ENCODE assay signal across 13 mouse cellular contexts in the genomic region with DNA sequence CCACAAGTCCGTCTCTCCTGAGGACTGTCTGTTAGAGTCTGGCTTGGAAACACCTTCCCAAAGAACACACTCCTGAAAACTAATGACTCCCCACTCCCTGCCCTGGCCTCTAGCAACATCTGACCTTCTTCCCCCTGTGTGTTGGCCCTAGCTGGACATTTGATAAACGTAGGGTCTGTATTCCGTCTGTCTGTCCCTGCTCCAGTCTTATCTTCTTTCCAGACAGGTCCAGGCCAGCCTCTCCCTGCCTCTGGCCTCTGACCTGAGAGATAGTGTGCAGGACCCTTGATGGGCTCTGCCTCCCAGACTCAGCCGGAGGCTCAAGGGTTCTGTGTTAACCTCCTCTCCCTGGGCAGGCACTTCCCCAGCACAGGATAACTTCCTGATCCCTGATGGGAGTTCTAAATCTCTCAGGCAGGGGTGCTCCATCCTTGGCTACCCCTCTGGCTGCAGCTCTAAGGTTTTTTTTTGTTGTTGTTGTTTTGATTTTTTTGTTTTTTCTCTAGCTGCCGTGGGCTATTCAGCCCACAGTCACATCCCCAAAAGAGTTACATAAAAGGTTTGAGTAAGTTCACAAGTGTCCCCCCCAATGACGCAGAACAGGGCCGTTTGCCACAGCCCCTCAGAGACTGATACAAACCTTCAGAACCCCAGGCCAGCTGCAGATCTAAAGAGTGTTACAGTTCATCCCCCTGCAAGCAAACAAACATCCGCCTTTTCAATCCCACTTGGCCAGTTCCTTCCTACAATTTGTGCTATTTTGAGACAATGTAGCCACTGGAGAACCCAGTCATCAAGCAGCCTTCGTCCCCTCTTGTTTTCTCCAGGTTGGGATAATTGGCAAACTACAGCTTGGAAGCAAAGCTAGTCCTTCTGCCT. TPM values are rescaled to one million over a fixed set of nuclear protein-coding genes. Genes with fewer than 3 reads are reported as not detected.
DNase-seq lines count a peak whose midpoint lies in the region; ATAC-seq lines count a peak whose summit lies in the region.
"Had no signal": no experiment of that assay in that cellular context is flagged by ENCODE, and none has a peak within 500 bp of the region (broad histone marks: within the 10 kb centered on the region; RNA-seq: fewer than 3 reads in every experiment).

No protein-coding gene starts in this region.

- H3K4me3 ChIP-seq in kidney, embryonic 16.5 days (ENCODE audit: low read length) = no peak overlapping the region
- H3K4me3 ChIP-seq in brown adipose tissue, adult 24 weeks (ENCODE audit: insufficient read depth, low read depth, low read length) = no peak overlapping the region
- H3K4me3 ChIP-seq in embryonic facial prominence, embryonic 13.5 days = no peak overlapping the region
- no peak overlapping the region for H3K4me3 ChIP-seq in intestine, embryonic 15.5 days (replicated peaks)

- H3K9me3 ChIP-seq in kidney, embryonic 16.5 days (ENCODE audit: low read length) = no peaks in the 10 kb centered on the region
- no peaks in the 10 kb centered on the region for H3K9me3 ChIP-seq in embryonic facial prominence, embryonic 13.5 days
- H3K9me3 ChIP-seq in intestine, embryonic 15.5 days = no peaks in the 10 kb centered on the region

- no peak for ATAC-seq in kidney, embryonic 16.5 days (ENCODE audit: low FRiP score, low TSS enrichment)
- no peak for ATAC-seq in embryonic facial prominence, embryonic 13.5 days (ENCODE audit: insufficient number of reproducible peaks, insufficient read depth, low FRiP score, low TSS enrichment, low read depth)
- no peak for ATAC-seq in intestine, embryonic 15.5 days
- no peak for ATAC-seq in monocyte, adult 5-6 weeks (replicated peaks; ENCODE audit: insufficient number of reproducible peaks, low FRiP score, low TSS enrichment, poor library complexity, severe bottlenecking)

- no peaks in the 10 kb centered on the region for H3K36me3 ChIP-seq in kidney, embryonic 16.5 days (ENCODE audit: insufficient read depth, low read length)
- H3K36me3 ChIP-seq in embryonic facial prominence, embryonic 13.5 days = no peaks in the 10 kb centered on the region
- no peaks in the 10 kb centered on the region for H3K36me3 ChIP-seq in intestine, embryonic 15.5 days

- H3K4me2 ChIP-seq in kidney, embryonic 16.5 days (replicated peaks; ENCODE audit: low read depth, low read length) = no peak overlapping the region
- no peak overlapping the region for H3K4me2 ChIP-seq in embryonic facial prominence, embryonic 13.5 days
- no peak overlapping the region for H3K4me2 ChIP-seq in intestine, embryonic 15.5 days (replicated peaks)

- no peaks in the 10 kb centered on the region for H3K27me3 ChIP-seq in kidney, embryonic 16.5 days (ENCODE audit: insufficient read depth, low read length)
- no peaks in the 10 kb centered on the region for H3K27me3 ChIP-seq in embryonic facial prominence, embryonic 13.5 days
- H3K27me3 ChIP-seq in intestine, embryonic 15.5 days (replicated peaks) = no peaks in the 10 kb centered on the region

- no peak for DNase-seq in kidney, adult 18-20 months
- no peak for DNase-seq in right cerebral cortex, postnatal 36 days (ENCODE audit: low spot score in 2 of 2)
- DNase-seq: adrenal gland, postnatal 10 days; right cerebral cortex, postnatal 4 days; thymus, postnatal 36 days had no signal

- H3K9ac ChIP-seq in kidney, embryonic 16.5 days (replicated peaks; ENCODE audit: low read length) = 0 out of 2 replicates have a peak overlapping the region, but pooled peaks have one; percentile 1
- no peak overlapping the region for H3K9ac ChIP-seq in embryonic facial prominence, embryonic 13.5 days
- H3K9ac ChIP-seq in intestine, embryonic 15.5 days = no peak overlapping the region

- peaks cover 7% of the 10 kb centered on the region; the same call in 1 of the 2 replicates for H3K4me1 ChIP-seq in kidney, embryonic 16.5 days (ENCODE audit: insufficient read depth, low read length)
- peaks cover 44% of the 10 kb centered on the region for H3K4me1 ChIP-seq in brown adipose tissue, adult 24 weeks (ENCODE audit: control insufficient read depth, insufficient read depth, insufficient read length, low read length)
- H3K4me1 ChIP-seq in embryonic facial prominence, embryonic 13.5 days = peaks cover 21% of the 10 kb centered on the region
- peaks cover 15% of the 10 kb centered on the region; the same call in 1 of the 2 replicates for H3K4me1 ChIP-seq in intestine, embryonic 15.5 days (replicated peaks)

- 38% methylated on average over 9 of the region's 9 CpGs for WGBS in kidney, embryonic 16.5 days
- 58% methylated on average over 9 of the region's 9 CpGs for WGBS in embryonic facial prominence, embryonic 13.5 days
- WGBS in intestine, embryonic 15.5 days = 40% methylated on average over 9 of the region's 9 CpGs

- peak overlapping the region; percentile 78 for H3K27ac ChIP-seq in kidney, embryonic 16.5 days (ENCODE audit: low read length)
- H3K27ac ChIP-seq in brown adipose tissue, adult 24 weeks (replicated peaks; ENCODE audit: low read depth, low read length) = peak overlapping the region; percentile 92
- H3K27ac ChIP-seq in embryonic facial prominence, embryonic 13.5 days = peak overlapping the region; percentile 44; the same call in 1 of the 2 replicates
- H3K27ac ChIP-seq in intestine, embryonic 15.5 days = peak overlapping the region; percentile 61

RNA-seq across cellular contexts. Expression of a gene that starts 23.9 kb away (rescaled TPM):
- 7.2 and 7.9 TPM in 2 replicates for polyA plus RNA-seq in kidney, embryonic 16.5 days (2015; fragmentation: Nextera tagmentation; extraction: Ambion mirVana)
- 3.5 and 5.5 TPM in 2 replicates for polyA plus RNA-seq in brown adipose tissue, adult 24 weeks (2012; ENCODE audit: insufficient read depth, insufficient read length, missing spikeins)
- polyA plus RNA-seq in embryonic facial prominence, embryonic 13.5 days (2015; fragmentation: Nextera tagmentation; extraction: Ambion mirVana) = 8.6 and 10.2 TPM in 2 replicates
- polyA plus RNA-seq in intestine, embryonic 15.5 days (2015; fragmentation: Nextera tagmentation; extraction: Ambion mirVana) = 10.0 and 10.7 TPM in 2 replicates
- 3.3 to 5.9 TPM (median 3.7 TPM) in 3 replicates for total RNA-seq in monocyte, adult 5-6 weeks (2017)

RNA-seq across cellular contexts. Expression of a gene that starts 29.6 kb away (rescaled TPM):
- polyA plus RNA-seq in kidney, embryonic 16.5 days (2015; fragmentation: Nextera tagmentation; extraction: Ambion mirVana) = 0.09 TPM in 1 of 2 replicates, not detected in the other
- not detected in 2 replicates for polyA plus RNA-seq in brown adipose tissue, adult 24 weeks (2012; ENCODE audit: insufficient read depth, insufficient read length, missing spikeins)
- 0.61 TPM in 1 of 2 replicates, not detected in the other for polyA plus RNA-seq in embryonic facial prominence, embryonic 13.5 days (2015; fragmentation: Nextera tagmentation; extraction: Ambion mirVana)
- polyA plus RNA-seq in intestine, embryonic 15.5 days (2015; fragmentation: Nextera tagmentation; extraction: Ambion mirVana) = not detected in 2 replicates
- not detected in 3 replicates for total RNA-seq in monocyte, adult 5-6 weeks (2017)
- total RNA-seq: adrenal gland, postnatal 10 days; common myeloid progenitor, adult 5-6 weeks; gastrocnemius, postnatal 4 days; left cerebral cortex, postnatal 10 days had no signal
